Mouse (Mus musculus) liver, postnatal 0 days (tissue): ENCODE results near the gene Ly6g6f. TPM values are rescaled to one million over a fixed set of nuclear protein-coding genes. Genes with fewer than 3 reads are reported as not detected.

Experiments
- ATAC-seq: fragments of 200-750 bp; cut with Nextera tagmentation; 2 replicates; pipeline ENCODE4 v1.8.0; 2017; ENCODE audit warnings: mild to moderate bottlenecking, moderate library complexity
- DNase-seq: peaks from one replicate; pipeline ENCODE4 v3.0.0-alpha.2; 2016
- H3K27ac ChIP-seq: fragments of 300-500 bp; sonication (generic); 2 replicates; pipeline ENCODE4 v1.5.1; 2014; ENCODE audit warnings: antibody characterized with exemption, moderate library complexity, mild to moderate bottlenecking, low read depth
- H3K27me3 ChIP-seq: fragments of 300-500 bp; sonication (generic); 2 replicates; pipeline ENCODE4 v1.6.1; 2014; ENCODE audit warnings: low read length, control low read depth, mixed read lengths; ENCODE audit not compliant: insufficient read depth
- H3K36me3 ChIP-seq: fragments of 300-500 bp; sonication (generic); replicated peaks from 2 replicates; pipeline ENCODE4 v1.6.1; 2014; ENCODE audit warnings: mild to moderate bottlenecking, control low read depth, low read length, moderate library complexity, mixed read lengths; ENCODE audit not compliant: insufficient read depth
- H3K4me1 ChIP-seq: fragments of 300-500 bp; sonication (generic); 2 replicates; pipeline ENCODE4 v1.6.1; 2014; ENCODE audit warnings: antibody characterized with exemption, mild to moderate bottlenecking, control low read depth; ENCODE audit not compliant: insufficient read depth
- H3K4me2 ChIP-seq: fragments of 300-500 bp; sonication (generic); 2 replicates; pipeline ENCODE4 v1.6.1; 2014; ENCODE audit warnings: low read depth, mild to moderate bottlenecking, low read length, moderate library complexity, mixed read lengths
- H3K4me3 ChIP-seq: fragments of 300-500 bp; sonication (generic); 2 replicates; pipeline ENCODE4 v1.5.1; 2014; ENCODE audit warnings: low read depth, low read length
- H3K9ac ChIP-seq: fragments of 300-500 bp; sonication (generic); replicated peaks from 2 replicates; pipeline ENCODE4 v1.6.1; 2014; ENCODE audit warnings: mild to moderate bottlenecking, moderate library complexity
- H3K9me3 ChIP-seq: fragments of 300-500 bp; sonication (generic); 2 replicates; pipeline ENCODE4 v1.6.1; 2016; ENCODE audit warnings: mild to moderate bottlenecking, control low read depth, low read length, mixed read lengths
- CTCF ChIP-seq: sonication (generic); IDR thresholded peaks from 2 replicates; pipeline ENCODE4 v1.5.1; 2016; ENCODE audit warnings: antibody characterized with exemption, low read depth
- EP300 ChIP-seq: IDR thresholded peaks from 2 replicates; pipeline ENCODE4 v1.6.1; 2016; ENCODE audit warnings: antibody characterized with exemption, low read depth, mild to moderate bottlenecking
- WGBS: fragments of 180-500 bp; shearing (Covaris S2); extraction: QIAGEN DNeasy Blood & Tissue Kit; methylation state at CpG from one replicate; pipeline ENCODE4 v1.1.7; 2014; ENCODE audit not compliant: insufficient replicate concordance; 5-methylcytosine and 5-hydroxymethylcytosine counted together
- polyA plus RNA-seq: library from polyadenylated mRNA; unstranded; fragments of >200 nt; fragmentation: Nextera tagmentation; extraction: Ambion mirVana; gene quantifications from 2 replicates; pipeline ENCODE4 v1.2.1, GENCODE M21; 2015

Gene Ly6g6f
- polyA plus RNA-seq, 1 experiment from 2014 or later, result 5.3 TPM

DNA sequence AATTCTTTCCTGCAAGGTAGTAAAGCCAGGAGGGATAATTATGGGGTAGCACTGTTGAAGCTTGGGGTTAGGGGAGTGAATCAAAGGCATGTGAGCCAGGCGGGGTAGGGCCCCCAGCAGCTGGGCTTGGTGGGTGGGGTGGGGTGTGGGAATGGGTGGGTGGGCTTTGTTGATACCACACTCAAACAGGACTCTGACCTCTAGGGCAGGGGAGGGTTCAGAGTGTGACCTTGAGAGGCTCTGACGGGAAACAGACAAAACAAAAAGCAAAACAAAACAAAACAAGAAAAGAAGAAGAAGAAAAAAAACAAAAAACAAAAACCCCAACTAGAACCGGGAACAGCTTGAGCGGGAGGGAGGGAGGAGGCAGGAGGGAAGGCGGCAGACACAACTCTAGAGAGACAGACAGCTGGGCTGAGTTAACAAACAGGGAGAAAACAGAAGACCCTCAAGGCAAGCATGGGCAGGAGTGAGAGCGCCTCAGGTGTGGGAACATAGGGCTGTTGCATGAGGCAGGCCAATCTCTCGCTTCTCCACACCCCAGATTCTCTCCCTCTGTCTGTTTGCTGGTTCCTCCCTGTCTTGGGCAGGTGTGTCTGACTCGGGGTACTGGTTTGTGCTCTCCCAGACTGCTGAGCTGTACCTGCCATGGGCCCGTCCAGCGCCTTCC lies 8.8 kb downstream of the Ly6g6f start, which contains the start of gene Ly6g6e:
Gene Ly6g6e (plus strand): TSS at position 396 of the 670 bp plus-strand sequence.
- ATAC-seq, result no peak
- WGBS, result 40% methylated on average over 10 of the region's 10 CpGs
- no peak for TF ChIP-seq CTCF
- no peak for TF ChIP-seq EP300
- Histone ChIP-seq H3K9me3 (no peaks in the 10 kb centered on the region), H3K4me3 (0 out of 2 replicates have a peak within 1 kb of the TSS, but pooled peaks have one; percentile 12), H3K36me3 (no peaks in the 10 kb centered on the region), H3K9ac (peak within 1 kb of the TSS; percentile 22), H3K4me1 (peaks cover 14% of the 10 kb centered on the region), H3K4me2 (peak within 1 kb of the TSS; percentile 53), H3K27ac (peak within 1 kb of the TSS; percentile 41; the same call in 1 of the 2 replicates), H3K27me3 (0 out of 2 replicates have a peak, but pooled peaks cover 4% of the 10 kb centered on the region)
- no peak for DNase-seq

DNA sequence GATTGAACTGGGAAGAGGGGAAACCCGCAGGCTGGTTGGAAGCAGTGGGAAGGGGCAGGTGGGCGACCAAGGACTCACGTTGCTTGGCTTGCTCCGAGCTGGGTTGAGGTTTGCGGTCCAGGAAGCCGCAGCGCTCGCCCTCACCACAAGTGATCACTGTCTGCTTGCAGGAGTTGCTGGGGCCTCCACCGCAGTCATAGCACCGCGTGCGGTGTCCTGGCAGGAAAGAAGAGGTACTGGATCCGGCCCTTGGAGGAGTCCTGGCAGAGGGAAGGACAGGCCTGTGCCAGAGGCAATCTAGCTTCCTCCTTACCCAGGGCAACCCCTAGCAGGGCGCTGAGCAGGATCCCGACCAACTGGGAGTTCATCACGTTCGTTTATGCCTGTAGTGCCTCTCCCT lies 11.3 kb downstream of the Ly6g6f start:
- 36% methylated on average over 17 of the region's 17 CpGs for WGBS

DNA sequence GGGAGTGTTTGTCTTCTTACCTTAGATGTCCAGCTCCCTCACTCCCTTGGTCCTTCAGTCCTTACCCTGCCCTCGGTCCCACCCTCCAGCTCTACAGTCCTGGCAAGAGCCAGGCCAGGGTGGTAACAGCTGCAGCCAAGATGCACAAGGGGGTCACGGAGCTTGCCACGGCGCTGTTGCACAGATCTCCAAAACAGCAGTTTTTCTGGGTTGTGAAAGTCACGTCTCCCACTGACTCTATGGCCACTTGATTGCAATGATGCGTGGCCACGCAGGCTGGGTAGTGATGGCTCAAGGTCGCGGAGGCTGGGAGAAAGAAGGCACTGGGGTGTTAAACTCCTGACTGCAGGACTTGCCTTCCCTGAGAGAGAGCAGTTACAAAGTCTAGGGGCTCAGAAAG lies 14.0 kb downstream of the Ly6g6f start:
- DNase-seq (no peak), ATAC-seq (no peak)
- Histone ChIP-seq H3K9ac (no peak overlapping the region), H3K4me2 (no peak overlapping the region), H3K9me3 (no peaks in the 10 kb centered on the region), H3K27ac (no peak overlapping the region), H3K27me3 (peaks cover 22% of the 10 kb centered on the region), H3K36me3 (no peaks in the 10 kb centered on the region), H3K4me1 (no peaks in the 10 kb centered on the region), H3K4me3 (no peak overlapping the region)
- WGBS, result 73% methylated on average over 9 of the region's 9 CpGs
- TF ChIP-seq EP300 (no peak), CTCF (no peak)

More for the DNA sequence above, 11.3 kb downstream of the Ly6g6f start:
- ATAC-seq, result no peak
- TF ChIP-seq CTCF, result no peak
- TF ChIP-seq EP300, result no peak
- Histone ChIP-seq H3K9me3 (no peaks in the 10 kb centered on the region), H3K9ac (no peak overlapping the region), H3K27ac (no peak overlapping the region), H3K27me3 (0 out of 2 replicates have a peak, but pooled peaks cover 7% of the 10 kb centered on the region), H3K4me3 (no peak overlapping the region), H3K36me3 (no peaks in the 10 kb centered on the region), H3K4me2 (no peak overlapping the region), H3K4me1 (0 out of 2 replicates have a peak, but pooled peaks cover 2% of the 10 kb centered on the region)
- DNase-seq, result no peak

DNA sequence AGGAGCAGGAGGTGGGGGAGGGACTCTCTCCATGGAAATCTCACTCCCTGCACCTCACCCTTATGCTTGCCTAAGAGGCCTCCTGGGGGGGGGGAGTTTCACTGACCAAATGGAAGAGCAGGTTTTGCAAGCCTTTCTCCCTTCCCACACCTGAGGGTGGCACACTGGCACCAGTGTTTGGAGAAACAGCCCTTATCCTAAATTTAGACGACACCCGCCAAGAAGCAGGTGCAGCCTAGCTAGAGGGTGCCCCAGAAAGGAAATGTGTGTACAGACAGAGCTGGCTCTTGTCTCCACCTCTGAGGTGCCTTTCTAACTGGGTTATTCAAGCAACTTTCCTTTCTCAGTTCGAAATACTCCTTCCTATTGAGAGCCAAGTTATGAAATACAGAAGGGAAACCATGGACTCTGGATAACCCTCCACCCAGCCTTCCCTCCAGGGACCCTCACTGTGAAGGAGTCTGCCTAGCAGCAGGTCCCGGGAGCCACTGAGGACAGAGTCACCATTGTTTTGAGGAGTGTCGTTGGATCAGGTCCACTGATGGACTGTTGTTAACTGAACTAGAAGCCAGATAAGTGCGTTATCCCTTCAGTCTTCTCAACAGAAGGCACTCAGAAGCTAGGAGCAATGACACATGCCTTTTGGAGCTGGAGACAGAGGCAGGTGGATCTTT lies 14.7 kb downstream of the Ly6g6f start:
- Histone ChIP-seq H3K4me1 (peaks cover 2% of the 10 kb centered on the region), H3K9me3 (no peaks in the 10 kb centered on the region), H3K27ac (no peak overlapping the region), H3K9ac (no peak overlapping the region; the same call in 1 of the 2 replicates), H3K27me3 (peaks cover 25% of the 10 kb centered on the region), H3K4me3 (no peak overlapping the region), H3K4me2 (no peak overlapping the region), H3K36me3 (no peaks in the 10 kb centered on the region)
- TF ChIP-seq CTCF (no peak), EP300 (no peak)
- DNase-seq (no peak), ATAC-seq (no peak)
- 45% methylated on average over 6 of the region's 6 CpGs for whole genome bisulfite sequencing

DNA sequence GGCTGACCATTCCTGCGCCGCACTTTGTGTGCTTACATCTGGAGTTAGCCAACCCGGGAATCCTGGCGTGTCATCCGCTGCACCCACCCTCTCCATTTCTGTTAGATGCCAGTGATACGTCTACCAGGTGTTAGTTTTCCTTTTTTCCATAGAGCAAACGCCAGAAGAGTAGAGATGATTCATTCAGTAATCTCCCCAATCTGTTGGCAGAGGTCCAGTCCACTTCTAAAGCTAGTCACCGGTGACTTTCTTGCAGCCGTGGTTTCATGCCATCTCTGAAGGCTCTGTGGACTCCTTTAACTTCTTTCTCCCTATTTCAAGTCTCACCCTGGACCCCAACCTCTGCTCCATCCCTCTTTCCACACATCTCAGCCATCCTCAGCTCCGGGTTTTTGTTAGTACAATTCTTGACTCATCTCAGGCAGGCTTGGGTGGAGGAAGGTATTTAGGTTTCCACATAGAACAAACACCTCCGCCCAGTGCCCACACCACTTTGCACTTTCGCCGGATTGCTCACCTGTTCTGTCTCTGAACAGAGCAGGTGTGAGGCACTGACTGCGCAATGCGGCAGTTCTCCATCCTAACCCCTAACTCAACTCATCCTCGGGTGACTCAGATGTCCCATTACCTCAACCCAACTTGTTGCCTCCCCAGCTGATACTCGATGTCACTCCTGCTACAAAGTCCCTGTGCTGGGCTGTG lies 17.0 kb downstream of the Ly6g6f start:
- H3K27me3 ChIP-seq, result peaks cover 48% of the 10 kb centered on the region
- H3K4me1 ChIP-seq, result peaks cover 13% of the 10 kb centered on the region
- H3K9me3 ChIP-seq, result no peaks in the 10 kb centered on the region
- H3K36me3 ChIP-seq, result no peaks in the 10 kb centered on the region
- no peak overlapping the region for H3K4me2 ChIP-seq
- ATAC-seq (no peak), DNase-seq (no peak)
- H3K27ac ChIP-seq, result no peak overlapping the region
- no peak overlapping the region for H3K4me3 ChIP-seq
- TF ChIP-seq EP300 (no peak), CTCF (no peak)
- WGBS, result 70% methylated on average over 17 of the region's 17 CpGs
- H3K9ac ChIP-seq, result no peak overlapping the region

DNA sequence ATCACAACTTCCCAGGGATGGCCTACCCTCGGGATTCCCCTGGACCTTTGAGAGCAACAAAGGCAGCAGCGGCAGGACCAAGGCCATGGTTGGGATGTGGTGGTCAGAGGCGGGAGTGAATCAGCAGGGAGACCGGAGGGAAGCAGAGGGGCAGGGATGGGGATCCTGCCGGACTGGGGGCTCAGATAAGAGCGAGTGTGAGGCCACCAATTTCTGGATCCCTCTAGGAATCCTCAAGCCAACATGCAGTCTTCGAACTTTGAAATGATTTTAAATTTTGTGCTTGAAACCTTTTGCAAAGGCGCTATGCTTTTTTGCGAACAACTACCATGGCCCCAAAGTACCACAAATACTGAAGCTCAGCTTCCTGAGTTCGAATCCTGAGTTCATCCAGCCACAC lies 19.3 kb downstream of the Ly6g6f start, which contains the start of gene Mpig6b:
Gene Mpig6b (minus strand): TSS at position 101 of the 400 bp plus-strand sequence.
- DNase-seq (no peak), ATAC-seq (no peak)
- Histone ChIP-seq H3K4me1 (peaks cover 13% of the 10 kb centered on the region), H3K9ac (peak within 1 kb of the TSS; percentile 22; the same call in 1 of the 2 replicates), H3K27me3 (peaks cover 51% of the 10 kb centered on the region), H3K4me2 (peak within 1 kb of the TSS; percentile 79), H3K36me3 (0 out of 2 replicates have a peak, but pooled peaks cover 2% of the 10 kb centered on the region), H3K27ac (no peak within 1 kb of the TSS), H3K4me3 (peak within 1 kb of the TSS; percentile 46), H3K9me3 (no peaks in the 10 kb centered on the region)
- WGBS, result 44% methylated on average over 10 of the region's 10 CpGs
- TF ChIP-seq CTCF (no peak), EP300 (no peak)
